Mouse (Mus musculus): Measurements from ENCODE around the gene Abcb10.

Gene Abcb10

GRCm38 (mm10) chr8:123929026-123929425 is 53.9 kb downstream of the Abcb10 start:
- in situ Hi-C loops (cut with MboI; ENCODE audit: low pct_unique_long_range_greater_than_20kb in 1 of 2, low sequenced_read_pairs in 2 of 2, unreplicated experiment in 1 of 2), result no loop called here

- in situ Hi-C loops (cut with MboI; ENCODE audit: low pct_unique_long_range_greater_than_20kb in 1 of 2, low sequenced_read_pairs in 2 of 2, unreplicated experiment in 1 of 2), result no loop called here
Measured at GRCm38 (mm10) chr8:123925671-123926070, 57.3 kb downstream of the Abcb10 start.

GRCm38 (mm10) chr8:123924719-123925118 is 58.2 kb downstream of the Abcb10 start:
- in situ Hi-C loops (cut with MboI; ENCODE audit: low pct_unique_long_range_greater_than_20kb in 1 of 2, low sequenced_read_pairs in 2 of 2, unreplicated experiment in 1 of 2), result loop anchor here in 1 of 2 experiments (25.0 kb wide), 1 partner anchor 438 kb away; no protein-coding TSS in a partner anchor

GRCm38 (mm10) chr8:123914635-123915034 is 68.3 kb downstream of the Abcb10 start:
- in situ Hi-C loops (cut with MboI; ENCODE audit: low pct_unique_long_range_greater_than_20kb in 1 of 2, low sequenced_read_pairs in 2 of 2, unreplicated experiment in 1 of 2), result loop anchor here in 1 of 2 experiments (25.0 kb wide), 1 partner anchor 448 kb away; no protein-coding TSS in a partner anchor

GRCm38 (mm10) chr8:123912265-123912664 is 70.7 kb downstream of the Abcb10 start:
- in situ Hi-C loops (cut with MboI; ENCODE audit: low pct_unique_long_range_greater_than_20kb in 1 of 2, low sequenced_read_pairs in 2 of 2, unreplicated experiment in 1 of 2), result loop anchor here in 1 of 2 experiments (25.0 kb wide), 1 partner anchor 450 kb away; no protein-coding TSS in a partner anchor

- in situ Hi-C loops (cut with MboI; ENCODE audit: low pct_unique_long_range_greater_than_20kb in 1 of 2, low sequenced_read_pairs in 2 of 2, unreplicated experiment in 1 of 2), result loop anchor here in 1 of 2 experiments (25.0 kb wide), 1 partner anchor 455 kb away; no protein-coding TSS in a partner anchor
Measured at GRCm38 (mm10) chr8:123907604-123908003, 75.3 kb downstream of the Abcb10 start.

GRCm38 (mm10) chr8:123902653-123903052 is 80.3 kb downstream of the Abcb10 start:
- in situ Hi-C loops (cut with MboI; ENCODE audit: low pct_unique_long_range_greater_than_20kb in 1 of 2, low sequenced_read_pairs in 2 of 2, unreplicated experiment in 1 of 2), result loop anchor here in 1 of 2 experiments (25.0 kb wide), 1 partner anchor 460 kb away; no protein-coding TSS in a partner anchor
